ENCODE assay signal across 8 mouse cellular contexts in genomic region chr15:12371183-12371582, GRCm38 (mm10). TPM values are rescaled to one million over a fixed set of nuclear protein-coding genes. Genes with fewer than 3 reads are reported as not detected.
DNase-seq lines count a peak whose midpoint lies in the region; ATAC-seq and TF ChIP-seq lines count a peak whose summit lies in the region.

No protein-coding gene starts in this region.

- no peak overlapping the region for H3K27ac ChIP-seq in embryonic facial prominence, embryonic 10.5 days (replicated peaks)
- H3K27ac ChIP-seq in heart, embryonic 10.5 days = peak overlapping the region; percentile 48; the same call in 1 of the 2 replicates
- no peak overlapping the region for H3K27ac ChIP-seq in liver, embryonic 14.5 days
- no peak overlapping the region for H3K27ac ChIP-seq in neural tube, embryonic 12.5 days

- no peak overlapping the region for H3K9ac ChIP-seq in liver, embryonic 14.5 days (replicated peaks)
- no peak overlapping the region for H3K9ac ChIP-seq in neural tube, embryonic 12.5 days

- TF ChIP-seq EP300 in liver, embryonic 14.5 days (IDR thresholded peaks at IDR 0.05; ENCODE audit: low read depth) = no peak

- 6% methylated on average over 8 of the region's 8 CpGs for WGBS in embryonic facial prominence, embryonic 10.5 days
- WGBS in heart, embryonic 10.5 days = 6% methylated on average over 8 of the region's 8 CpGs
- WGBS in liver, embryonic 14.5 days (ENCODE audit: insufficient replicate concordance) = 4% methylated on average over 8 of the region's 8 CpGs
- WGBS in neural tube, embryonic 12.5 days = 9% methylated on average over 8 of the region's 8 CpGs

- peaks cover 39% of the 10 kb centered on the region for H3K27me3 ChIP-seq in E14TG2a.4 (ENCODE audit: insufficient read depth, low read length)
- peaks cover 27% of the 10 kb centered on the region for H3K27me3 ChIP-seq in embryonic facial prominence, embryonic 10.5 days (replicated peaks; ENCODE audit: low read depth, poor library complexity, severe bottlenecking)
- H3K27me3 ChIP-seq in heart, embryonic 10.5 days (ENCODE audit: insufficient read depth, poor library complexity, severe bottlenecking) = peaks cover 10% of the 10 kb centered on the region; the same call in 1 of the 2 replicates
- no peaks in the 10 kb centered on the region for H3K27me3 ChIP-seq in liver, embryonic 14.5 days (ENCODE audit: control insufficient read depth, insufficient read depth, low read length)
- no peaks in the 10 kb centered on the region; the same call in 1 of the 2 replicates for H3K27me3 ChIP-seq in neural tube, embryonic 12.5 days (replicated peaks)

- no peak overlapping the region for H3K4me3 ChIP-seq in E14TG2a.4 (replicated peaks; ENCODE audit: low read length)
- no peak overlapping the region for H3K4me3 ChIP-seq in embryonic facial prominence, embryonic 10.5 days
- no peak overlapping the region for H3K4me3 ChIP-seq in heart, embryonic 10.5 days
- H3K4me3 ChIP-seq in liver, embryonic 14.5 days (ENCODE audit: insufficient read depth in 1 of 2, low read depth in 2 of 2, low read length in 2 of 2) = no peak overlapping the region
- no peak overlapping the region for H3K4me3 ChIP-seq in neural tube, embryonic 12.5 days

- H3K9me3 ChIP-seq in E14TG2a.4 (ENCODE audit: low read length) = peaks cover 6% of the 10 kb centered on the region; the same call in 1 of the 2 replicates
- no peaks in the 10 kb centered on the region for H3K9me3 ChIP-seq in embryonic facial prominence, embryonic 10.5 days
- no peaks in the 10 kb centered on the region for H3K9me3 ChIP-seq in heart, embryonic 10.5 days
- H3K9me3 ChIP-seq in liver, embryonic 14.5 days (ENCODE audit: control insufficient read depth, low read length) = no peaks in the 10 kb centered on the region
- H3K9me3 ChIP-seq in neural tube, embryonic 12.5 days = no peaks in the 10 kb centered on the region

- peak; percentile 68 for TF ChIP-seq CTCF in E14TG2a.4 (conservative IDR thresholded peaks at IDR 0.05; ENCODE audit: low read length)
- peak; percentile 86 for TF ChIP-seq CTCF in liver, embryonic 14.5 days (IDR thresholded peaks at IDR 0.05; ENCODE audit: low read depth)

- peaks cover 56% of the 10 kb centered on the region for H3K4me1 ChIP-seq in E14TG2a.4 (replicated peaks; ENCODE audit: low read depth, low read length)
- peaks cover 42% of the 10 kb centered on the region for H3K4me1 ChIP-seq in embryonic facial prominence, embryonic 10.5 days
- H3K4me1 ChIP-seq in heart, embryonic 10.5 days = peaks cover 42% of the 10 kb centered on the region
- peaks cover 18 to 21% of the 10 kb centered on the region in 2 experiments for H3K4me1 ChIP-seq in liver, embryonic 14.5 days (replicated peaks; ENCODE audit: control insufficient read depth in 2 of 2, insufficient read depth in 2 of 2, low read length in 1 of 2)
- H3K4me1 ChIP-seq in neural tube, embryonic 12.5 days = peaks cover 29% of the 10 kb centered on the region

- no peaks in the 10 kb centered on the region for H3K36me3 ChIP-seq in E14TG2a.4 (ENCODE audit: insufficient read depth, low read length)
- no peaks in the 10 kb centered on the region for H3K36me3 ChIP-seq in embryonic facial prominence, embryonic 10.5 days (replicated peaks)
- H3K36me3 ChIP-seq in heart, embryonic 10.5 days = peaks cover 9% of the 10 kb centered on the region
- H3K36me3 ChIP-seq in liver, embryonic 14.5 days (replicated peaks; ENCODE audit: control insufficient read depth, insufficient read depth, low read depth) = no peaks in the 10 kb centered on the region
- no peaks in the 10 kb centered on the region for H3K36me3 ChIP-seq in neural tube, embryonic 12.5 days

- DNase-seq in adrenal gland, postnatal 10 days = peak; percentile 80
- DNase-seq in embryonic facial prominence, embryonic 10.5 days (ENCODE audit: low spot score) = peak; percentile 76
- DNase-seq in heart, embryonic 10.5 days (ENCODE audit: low spot score) = peak; percentile 90
- peak; percentile 87 for DNase-seq in kidney, postnatal 10 days
- DNase-seq in liver, embryonic 14.5 days (ENCODE audit: low read depth in 3 of 3, low spot score in 3 of 3) = peak; percentile 41 to 62 (median 51)
- peak; percentile 78 for DNase-seq in thymus, postnatal 14 days

- no peak overlapping the region for H3K4me2 ChIP-seq in liver, embryonic 14.5 days (ENCODE audit: low read depth)
- H3K4me2 ChIP-seq in neural tube, embryonic 12.5 days (replicated peaks) = no peak overlapping the region

- ATAC-seq in liver, embryonic 14.5 days (ENCODE audit: insufficient read depth) = no peak
- ATAC-seq in neural tube, embryonic 12.5 days (ENCODE audit: low FRiP score, low read depth) = peak; percentile 18

RNA-seq across cellular contexts. Expression of gene 1810049J17Rik, which starts 49.5 kb away (rescaled TPM):
- total RNA-seq in adrenal gland, postnatal 10 days (2021) = 1 to 10 TPM in 1 of 2 experiments, under 1 TPM in 1; 0.66 to 1.2 TPM
- not detected in 2 replicates for polyA plus RNA-seq in embryonic facial prominence, embryonic 10.5 days (2016; fragmentation: Nextera tagmentation; extraction: Ambion mirVana)
- polyA plus RNA-seq in heart, embryonic 10.5 days (2016; fragmentation: Nextera tagmentation; extraction: Ambion mirVana) = not detected in 2 replicates
- not detected in 2 replicates for polyA plus RNA-seq in liver, embryonic 14.5 days (2012; rRNA removed)
- polyA plus RNA-seq in liver, embryonic 14.5 days (2014; fragmentation: Nextera tagmentation; extraction: Ambion mirVana) = 2.3 and 3.1 TPM in 2 replicates
- polyA plus RNA-seq in neural tube, embryonic 12.5 days (2016; fragmentation: Nextera tagmentation; extraction: Ambion mirVana) = 1.5 and 1.6 TPM in 2 replicates

RNA-seq across cellular contexts. Expression of gene Golph3, which starts 49.9 kb away (rescaled TPM):
- total RNA-seq in adrenal gland, postnatal 10 days (2021) = 100 to 1,000 TPM in 1 of 2 experiments, 10 to 100 TPM in 1; 97.6 to 110 TPM
- 61.0 and 61.5 TPM in 2 replicates for polyA plus RNA-seq in embryonic facial prominence, embryonic 10.5 days (2016; fragmentation: Nextera tagmentation; extraction: Ambion mirVana)
- polyA plus RNA-seq in heart, embryonic 10.5 days (2016; fragmentation: Nextera tagmentation; extraction: Ambion mirVana) = 64.5 and 73.9 TPM in 2 replicates
- polyA plus RNA-seq in liver, embryonic 14.5 days (2012; rRNA removed) = 33.8 and 35.2 TPM in 2 replicates
- 58.4 and 60.9 TPM in 2 replicates for polyA plus RNA-seq in liver, embryonic 14.5 days (2014; fragmentation: Nextera tagmentation; extraction: Ambion mirVana)
- polyA plus RNA-seq in neural tube, embryonic 12.5 days (2016; fragmentation: Nextera tagmentation; extraction: Ambion mirVana) = 96.7 and 98.4 TPM in 2 replicates
